Mouse (Mus musculus): ENCODE data around the gene Lingo4.

Lingo4 gene

GRCm38 (mm10) chr3:94387391-94387790 is 10.9 kb upstream of the Lingo4 start:
- no peak for DNase-seq (ENCODE audit: low read depth, low spot score)

GRCm38 (mm10) chr3:94388047-94388446 is 10.3 kb upstream of the Lingo4 start:
- peak; percentile 54 for DNase-seq (ENCODE audit: low read depth, low spot score)

- no peak for DNase-seq (ENCODE audit: low read depth, low spot score)
Measured at GRCm38 (mm10) chr3:94389420-94389819, 8.9 kb upstream of the Lingo4 start.

- DNase-seq (ENCODE audit: low read depth, low spot score), result no peak
Measured at GRCm38 (mm10) chr3:94391001-94391400, 7.3 kb upstream of the Lingo4 start.

- no peak for DNase-seq (ENCODE audit: low read depth, low spot score)
Measured at GRCm38 (mm10) chr3:94392128-94392527, 6.2 kb upstream of the Lingo4 start.

GRCm38 (mm10) chr3:94393049-94393448 is 5.3 kb upstream of the Lingo4 start:
- DNase-seq (ENCODE audit: low read depth, low spot score), result no peak

GRCm38 (mm10) chr3:94396336-94396735 is 2.0 kb upstream of the Lingo4 start:
- no peak for DNase-seq (ENCODE audit: low read depth, low spot score)

GRCm38 (mm10) chr3:94396851-94397250 is 1.5 kb upstream of the Lingo4 start:
- DNase-seq (ENCODE audit: low read depth, low spot score), result no peak

GRCm38 (mm10) chr3:94398943-94399481 is 695 bp downstream of the Lingo4 start:
- DNase-seq (ENCODE audit: low read depth, low spot score), result no peak

- no peak for DNase-seq (ENCODE audit: low read depth, low spot score)
Measured at GRCm38 (mm10) chr3:94399663-94400310, 1.5 kb downstream of the Lingo4 start.

GRCm38 (mm10) chr3:94402451-94402850 is 4.1 kb downstream of the Lingo4 start:
- no peak for DNase-seq (ENCODE audit: low read depth, low spot score)

GRCm38 (mm10) chr3:94404366-94405054 is 6.2 kb downstream of the Lingo4 start:
- DNase-seq (ENCODE audit: low read depth, low spot score), result no peak

- no peak for DNase-seq (ENCODE audit: low read depth, low spot score)
Measured at GRCm38 (mm10) chr3:94405561-94405960, 7.2 kb downstream of the Lingo4 start.

GRCm38 (mm10) chr3:94412530-94412929 is 14.2 kb downstream of the Lingo4 start:
- DNase-seq (ENCODE audit: low read depth, low spot score), result peak; percentile 72

GRCm38 (mm10) chr3:94413031-94413679 is 14.8 kb downstream of the Lingo4 start, which contains the start of gene Tdrkh:
Gene Tdrkh, plus strand, starts transcription at chr3:94413273.
- DNase-seq (ENCODE audit: low read depth, low spot score), result peak; percentile 98

- DNase-seq (ENCODE audit: low read depth, low spot score), result no peak
Measured at GRCm38 (mm10) chr3:94430980-94431379, 32.7 kb downstream of the Lingo4 start.

GRCm38 (mm10) chr3:94434305-94434704 is 36.0 kb downstream of the Lingo4 start:
- DNase-seq (ENCODE audit: low read depth, low spot score), result no peak

GRCm38 (mm10) chr3:94436420-94436819 is 38.1 kb downstream of the Lingo4 start:
- no peak for DNase-seq (ENCODE audit: low read depth, low spot score)

- DNase-seq (ENCODE audit: low read depth, low spot score), result peak; percentile 55
Measured at GRCm38 (mm10) chr3:94441182-94441581, 42.9 kb downstream of the Lingo4 start.

GRCm38 (mm10) chr3:94442951-94443596 is 44.8 kb downstream of the Lingo4 start, which contains the start of gene Mrpl9:
Gene Mrpl9, plus strand, starts transcription at chr3:94443318.
- DNase-seq (ENCODE audit: low read depth, low spot score), result peak; percentile 97

- no peak for DNase-seq (ENCODE audit: low read depth, low spot score)
Measured at GRCm38 (mm10) chr3:94443597-94443964, 45.3 kb downstream of the Lingo4 start, which contains the start of gene Oaz3. Gene Oaz3, minus strand, starts transcription at chr3:94443915.

GRCm38 (mm10) chr3:94449377-94449776 is 51.1 kb downstream of the Lingo4 start:
- DNase-seq (ENCODE audit: low read depth, low spot score), result no peak

Measured in CD4-positive, CD25-positive, alpha-beta regulatory T cell, adult 2 months (primary cell).